Mouse (Mus musculus) neural tube, embryonic 15.5 days (tissue): ENCODE results near the gene Cab39l. TPM values are rescaled to one million over a fixed set of nuclear protein-coding genes. Genes with fewer than 3 reads are reported as not detected.

ENCODE experiments used
- ATAC-seq: fragments of 200-750 bp; cut with Nextera tagmentation; 2 replicates; pipeline ENCODE4 v1.8.0; 2017; ENCODE audit warnings: mild to moderate bottlenecking, moderate TSS enrichment, moderate library complexity; ENCODE audit not compliant: low FRiP score
- H3K27ac ChIP-seq: fragments of 300-500 bp; sonication (generic); replicated peaks from 2 replicates; pipeline ENCODE4 v1.5.1; 2015; ENCODE audit warnings: mild to moderate bottlenecking, inconsistent platforms
- H3K27me3 ChIP-seq: fragments of 300-500 bp; sonication (generic); replicated peaks from 2 replicates; pipeline ENCODE4 v1.6.1; 2015; ENCODE audit warnings: inconsistent platforms
- H3K36me3 ChIP-seq: fragments of 300-500 bp; sonication (generic); 2 replicates; pipeline ENCODE4 v1.6.1; 2015; ENCODE audit warnings: inconsistent platforms
- H3K4me1 ChIP-seq: fragments of 300-500 bp; sonication (generic); 2 replicates; pipeline ENCODE4 v1.6.1; 2015; ENCODE audit warnings: inconsistent platforms
- H3K4me2 ChIP-seq: fragments of 300-500 bp; sonication (generic); 2 replicates; pipeline ENCODE4 v1.6.1; 2015; ENCODE audit warnings: inconsistent platforms, mild to moderate bottlenecking, moderate library complexity
- H3K4me3 ChIP-seq: fragments of 300-500 bp; sonication (generic); replicated peaks from 2 replicates; pipeline ENCODE4 v1.5.1; 2015; ENCODE audit warnings: mild to moderate bottlenecking, inconsistent platforms
- H3K9ac ChIP-seq: fragments of 300-500 bp; sonication (generic); replicated peaks from 2 replicates; pipeline ENCODE4 v1.6.1; 2015; ENCODE audit warnings: mild to moderate bottlenecking, inconsistent platforms
- H3K9me3 ChIP-seq: fragments of 300-500 bp; sonication (generic); replicated peaks from 2 replicates; pipeline ENCODE4 v1.6.1; 2016; ENCODE audit warnings: inconsistent platforms
- WGBS: fragments of 180-500 bp; shearing (Covaris S2); methylation state at CpG from one replicate; pipeline ENCODE4 v1.1.7; 2015; ENCODE audit warnings: mixed read lengths; 5-methylcytosine and 5-hydroxymethylcytosine counted together
- polyA plus RNA-seq: library from polyadenylated mRNA; unstranded; fragments of >200 nt; fragmentation: Nextera tagmentation; extraction: Ambion mirVana; gene quantifications from 2 replicates; pipeline ENCODE4 v1.2.1, GENCODE M21; 2015

The Cab39l gene
- polyA plus RNA-seq, 1 experiment from 2014 or later: 19.8 TPM

DNA sequence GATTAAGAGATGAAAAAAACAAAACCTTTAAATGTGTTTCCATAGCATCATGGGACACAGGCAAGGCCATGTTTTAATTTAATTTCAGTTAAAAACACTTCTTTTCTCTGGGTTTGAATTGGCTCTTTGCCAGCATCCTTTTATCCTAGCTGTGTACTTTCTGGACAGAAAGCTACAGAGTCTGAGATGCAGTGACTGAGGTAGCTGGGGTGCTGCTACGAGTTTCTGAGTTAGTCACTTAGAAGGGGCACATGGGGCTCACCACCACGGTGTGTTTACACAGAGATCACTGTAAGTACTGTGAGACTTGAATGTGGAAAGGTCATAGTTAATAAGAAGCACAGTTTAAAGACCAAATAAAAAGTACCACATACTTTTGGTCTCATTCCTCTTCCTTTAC is 107.8 kb downstream of the Cab39l start:
- H3K4me2 ChIP-seq: no peak overlapping the region
- WGBS: 74% methylated on average over 2 of the region's 2 CpGs
- H3K9me3 ChIP-seq: no peaks in the 10 kb centered on the region
- no peak overlapping the region for H3K27ac ChIP-seq
- no peak overlapping the region for H3K4me3 ChIP-seq
- H3K27me3 ChIP-seq: no peaks in the 10 kb centered on the region
- no peaks in the 10 kb centered on the region for H3K36me3 ChIP-seq
- H3K9ac ChIP-seq: no peak overlapping the region
- ATAC-seq: no peak
- no peaks in the 10 kb centered on the region for H3K4me1 ChIP-seq

DNA sequence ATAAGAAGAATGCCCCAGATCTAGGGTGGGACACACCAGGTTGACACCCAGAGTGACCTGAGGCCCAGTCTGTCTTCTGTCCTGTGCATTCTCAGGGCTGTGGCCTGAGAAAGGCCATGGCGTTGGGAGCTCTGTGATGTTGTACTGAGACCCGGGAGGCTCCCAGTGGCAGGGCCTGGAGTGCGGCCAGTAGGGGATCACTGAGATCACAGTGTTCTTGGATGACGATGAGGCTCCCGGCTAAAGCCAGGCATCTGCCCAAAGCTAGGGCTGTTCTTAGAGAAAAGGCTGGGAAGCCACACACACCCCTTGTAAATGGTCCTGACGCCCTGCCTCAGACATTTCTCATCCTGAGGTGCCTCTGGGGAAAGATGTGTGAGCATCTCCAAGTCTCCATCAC is 108.3 kb downstream of the Cab39l start:
- ATAC-seq: no peak
- no peak overlapping the region for H3K27ac ChIP-seq
- H3K36me3 ChIP-seq: no peaks in the 10 kb centered on the region
- H3K9me3 ChIP-seq: no peaks in the 10 kb centered on the region
- H3K4me1 ChIP-seq: no peaks in the 10 kb centered on the region
- H3K9ac ChIP-seq: no peak overlapping the region
- WGBS: 83% methylated on average over 6 of the region's 6 CpGs
- no peaks in the 10 kb centered on the region for H3K27me3 ChIP-seq
- no peak overlapping the region for H3K4me2 ChIP-seq
- H3K4me3 ChIP-seq: no peak overlapping the region

DNA sequence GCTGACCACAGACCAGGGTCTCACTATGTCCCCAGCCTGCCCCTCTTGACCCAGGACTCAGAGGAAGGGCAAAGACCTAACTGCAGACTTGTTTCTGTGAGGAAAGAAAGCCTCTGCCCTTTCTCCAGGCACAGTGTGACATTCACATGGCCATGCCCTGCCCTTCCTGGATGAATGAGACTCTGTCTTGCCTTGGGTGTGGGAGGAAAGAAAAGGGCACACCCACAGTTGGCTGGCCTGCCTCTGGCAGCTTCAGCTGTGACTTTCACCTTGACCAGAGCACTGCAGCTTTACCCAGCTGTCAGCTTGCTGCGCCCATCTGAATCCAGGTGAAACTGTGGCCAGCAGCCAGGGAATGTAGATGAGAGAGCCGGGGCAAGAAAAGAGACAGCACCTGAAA is 110.1 kb downstream of the Cab39l start:
- H3K9ac ChIP-seq: no peak overlapping the region
- WGBS: 93% methylated on average over 2 of the region's 2 CpGs
- ATAC-seq: no peak

GRCm38 (mm10) chr14:59551956-59552355 is 111.2 kb downstream of the Cab39l start:
- Histone ChIP-seq H3K36me3 (no peaks in the 10 kb centered on the region), H3K4me1 (no peaks in the 10 kb centered on the region), H3K4me2 (no peak overlapping the region), H3K27ac (no peak overlapping the region), H3K9ac (no peak overlapping the region), H3K9me3 (no peaks in the 10 kb centered on the region), H3K27me3 (no peaks in the 10 kb centered on the region), H3K4me3 (no peak overlapping the region)
- no peak for ATAC-seq
- 86% methylated on average over 8 of the region's 8 CpGs for WGBS

More for the DNA sequence above, 110.1 kb downstream of the Cab39l start:
- Histone ChIP-seq H3K4me2 (no peak overlapping the region), H3K4me3 (no peak overlapping the region), H3K36me3 (no peaks in the 10 kb centered on the region), H3K27me3 (no peaks in the 10 kb centered on the region), H3K4me1 (no peaks in the 10 kb centered on the region), H3K9me3 (no peaks in the 10 kb centered on the region), H3K27ac (no peak overlapping the region)

GRCm38 (mm10) chr14:59554025-59554424 is 113.3 kb downstream of the Cab39l start:
- WGBS: 86% methylated on average over 5 of the region's 5 CpGs
- no peak overlapping the region for H3K4me2 ChIP-seq
- ATAC-seq: no peak

GRCm38 (mm10) chr14:59555018-59555417 is 114.2 kb downstream of the Cab39l start:
- no peaks in the 10 kb centered on the region for H3K36me3 ChIP-seq
- no peak overlapping the region for H3K27ac ChIP-seq
- no peak overlapping the region for H3K4me3 ChIP-seq
- H3K9me3 ChIP-seq: no peaks in the 10 kb centered on the region
- 87% methylated on average over 8 of the region's 8 CpGs for WGBS
- H3K9ac ChIP-seq: no peak overlapping the region
- no peaks in the 10 kb centered on the region for H3K27me3 ChIP-seq
- H3K4me1 ChIP-seq: no peaks in the 10 kb centered on the region
- no peak for ATAC-seq
- no peak overlapping the region for H3K4me2 ChIP-seq

More at GRCm38 (mm10) chr14:59554025-59554424, 113.3 kb downstream of the Cab39l start:
- H3K27ac ChIP-seq: no peak overlapping the region
- H3K27me3 ChIP-seq: no peaks in the 10 kb centered on the region
- no peaks in the 10 kb centered on the region for H3K4me1 ChIP-seq
- no peaks in the 10 kb centered on the region for H3K9me3 ChIP-seq
- H3K36me3 ChIP-seq: no peaks in the 10 kb centered on the region
- H3K4me3 ChIP-seq: no peak overlapping the region
- H3K9ac ChIP-seq: no peak overlapping the region

GRCm38 (mm10) chr14:59555928-59556531 is 115.3 kb downstream of the Cab39l start:
- H3K27me3 ChIP-seq: no peaks in the 10 kb centered on the region
- peak; percentile 78; the same call in 1 of the 2 replicates for ATAC-seq
- H3K36me3 ChIP-seq: no peaks in the 10 kb centered on the region
- H3K9ac ChIP-seq: no peak overlapping the region
- H3K4me1 ChIP-seq: no peaks in the 10 kb centered on the region
- no peak overlapping the region for H3K4me2 ChIP-seq
- H3K4me3 ChIP-seq: no peak overlapping the region
- no peak overlapping the region for H3K27ac ChIP-seq
- H3K9me3 ChIP-seq: no peaks in the 10 kb centered on the region
- 60% methylated on average over 13 of the region's 13 CpGs for WGBS

DNA sequence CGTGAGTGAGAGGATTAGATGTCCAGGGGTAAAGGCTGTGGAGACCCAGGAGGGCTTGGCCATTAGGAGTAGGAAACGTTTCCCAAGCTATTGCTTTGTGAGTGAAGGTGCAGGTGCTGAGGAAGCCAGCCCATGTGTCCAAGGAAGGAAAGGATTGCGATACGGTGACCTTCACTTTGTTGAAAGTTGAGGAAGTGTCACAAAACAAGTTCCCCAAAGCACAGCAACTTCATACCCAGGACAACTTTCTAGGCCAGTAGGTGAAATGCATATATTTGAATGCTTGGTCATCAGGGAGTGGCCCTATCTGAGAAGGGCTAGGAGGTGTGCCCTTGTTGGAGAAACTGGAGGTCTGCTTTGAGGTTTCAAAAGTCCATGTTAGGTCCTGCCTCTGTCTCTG is 116.3 kb downstream of the Cab39l start:
- H3K36me3 ChIP-seq: no peaks in the 10 kb centered on the region
- H3K27ac ChIP-seq: no peak overlapping the region
- H3K4me2 ChIP-seq: no peak overlapping the region
- no peak overlapping the region for H3K4me3 ChIP-seq
- H3K9me3 ChIP-seq: no peaks in the 10 kb centered on the region
- ATAC-seq: no peak
- 80% methylated on average over 4 of the region's 4 CpGs for WGBS
- H3K9ac ChIP-seq: no peak overlapping the region
- H3K4me1 ChIP-seq: no peaks in the 10 kb centered on the region
- H3K27me3 ChIP-seq: no peaks in the 10 kb centered on the region

DNA sequence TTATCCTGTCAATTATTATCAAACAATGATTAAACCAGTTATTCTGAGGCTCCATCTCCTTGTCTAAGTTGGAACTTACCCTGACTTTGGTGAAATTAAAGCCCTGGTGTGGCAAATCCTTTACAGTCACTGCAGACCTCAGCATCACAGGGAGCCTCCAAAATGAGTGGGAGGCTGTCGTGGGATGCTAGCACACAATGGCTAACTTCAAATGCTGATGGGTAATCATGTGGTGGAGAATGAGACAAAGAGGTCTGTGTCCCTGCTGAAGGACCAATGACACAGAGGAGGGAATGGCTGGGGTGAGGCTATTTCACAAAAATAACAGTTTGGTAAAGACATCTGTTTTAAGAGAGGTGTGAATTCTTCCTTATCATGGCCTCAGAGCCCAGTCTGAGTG is 117.1 kb downstream of the Cab39l start:
- Histone ChIP-seq H3K36me3 (no peaks in the 10 kb centered on the region), H3K4me3 (no peak overlapping the region), H3K4me2 (no peak overlapping the region), H3K27ac (no peak overlapping the region), H3K9me3 (no peaks in the 10 kb centered on the region), H3K27me3 (no peaks in the 10 kb centered on the region), H3K4me1 (no peaks in the 10 kb centered on the region), H3K9ac (no peak overlapping the region)
- no peak for ATAC-seq
- WGBS: 42% methylated on average over 1 of the region's 1 CpGs

DNA sequence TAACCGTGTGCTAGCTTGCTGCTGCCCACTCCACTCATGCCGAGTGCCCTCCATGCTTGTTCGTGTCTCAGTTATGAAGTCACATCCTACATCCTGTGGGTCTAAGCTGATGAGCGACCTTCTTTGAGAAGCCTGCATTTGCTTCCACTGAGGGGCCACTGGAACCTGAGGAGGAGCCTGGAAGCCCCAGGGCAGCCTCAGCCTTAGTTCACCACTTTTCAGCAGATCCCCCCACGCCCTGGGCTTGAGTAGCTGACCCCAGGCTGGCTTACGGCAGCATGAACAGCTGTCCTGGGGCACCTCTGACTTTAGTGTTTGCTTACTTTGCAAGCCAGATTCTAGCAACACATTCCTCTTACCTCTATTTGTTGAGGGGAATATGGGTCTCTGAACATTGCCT is 126.0 kb downstream of the Cab39l start:
- WGBS: 92% methylated on average over 6 of the region's 6 CpGs
- H3K36me3 ChIP-seq: peaks cover 39% of the 10 kb centered on the region
- no peak for ATAC-seq

GRCm38 (mm10) chr14:59576385-59576784 is 135.6 kb downstream of the Cab39l start:
- Histone ChIP-seq H3K9ac (no peak overlapping the region), H3K4me1 (no peaks in the 10 kb centered on the region), H3K27me3 (no peaks in the 10 kb centered on the region), H3K36me3 (peaks cover 42% of the 10 kb centered on the region), H3K4me3 (no peak overlapping the region), H3K27ac (no peak overlapping the region), H3K9me3 (no peaks in the 10 kb centered on the region), H3K4me2 (no peak overlapping the region)
- 95% methylated on average over 5 of the region's 5 CpGs for WGBS
- ATAC-seq: no peak

More for the DNA sequence above, 126.0 kb downstream of the Cab39l start:
- Histone ChIP-seq H3K4me3 (no peak overlapping the region), H3K9me3 (no peaks in the 10 kb centered on the region), H3K4me2 (no peak overlapping the region), H3K27ac (no peak overlapping the region), H3K9ac (no peak overlapping the region), H3K27me3 (no peaks in the 10 kb centered on the region), H3K4me1 (no peaks in the 10 kb centered on the region)

GRCm38 (mm10) chr14:59590614-59591013 is 149.8 kb downstream of the Cab39l start:
- peaks cover 50% of the 10 kb centered on the region for H3K36me3 ChIP-seq
- no peak overlapping the region for H3K27ac ChIP-seq
- WGBS: 84% methylated on average over 1 of the region's 1 CpGs
- no peak overlapping the region for H3K9ac ChIP-seq
- H3K9me3 ChIP-seq: no peaks in the 10 kb centered on the region
- no peaks in the 10 kb centered on the region for H3K27me3 ChIP-seq
- no peak overlapping the region for H3K4me2 ChIP-seq
- no peak for ATAC-seq
- H3K4me3 ChIP-seq: no peak overlapping the region
- H3K4me1 ChIP-seq: peaks cover 7% of the 10 kb centered on the region; the same call in 1 of the 2 replicates
